Mouse (Mus musculus): Measurements from ENCODE around the gene Klra17. TPM values are rescaled to one million over a fixed set of nuclear protein-coding genes. Genes with fewer than 3 reads are reported as not detected.
"Not testable (repeated sequence)": the region's sequence is repeated elsewhere in the genome, so short reads cannot be mapped to it uniquely, and the experiment has no call there.

The Klra17 gene
- polyA plus RNA-seq (2016; fragmentation: Nextera tagmentation; extraction: Ambion mirVana): not detected in 2 replicates

- Histone ChIP-seq H3K36me3 (no peaks in the 10 kb centered on the region), H3K4me3 (no peak within 1 kb of the TSS), H3K27ac (no peak within 1 kb of the TSS), H3K4me2 (replicated peaks) (no peak within 1 kb of the TSS), H3K27me3 (no peaks in the 10 kb centered on the region), H3K9me3 (replicated peaks) (peaks cover 12% of the 10 kb centered on the region; the same call in 1 of the 2 replicates), H3K4me1 (no peaks in the 10 kb centered on the region), H3K9ac (no peak within 1 kb of the TSS)
- 52% methylated on average over 1 of the region's 1 CpGs for WGBS
- no peak for ATAC-seq (ENCODE audit: low FRiP score)
Measured at GRCm38 (mm10) chr6:129876549-129876948, at the start of gene Klra17. TSS of gene Klra17 (minus strand) at chr6:129876672.

GRCm38 (mm10) chr6:129917476-129917946, 41.0 kb upstream of the Klra17 start, which contains the start of gene Klra5:
TSS of gene Klra5 (minus strand) at chr6:129917650.
- H3K9me3 ChIP-seq (replicated peaks): peaks cover 27% of the 10 kb centered on the region; the same call in 1 of the 2 replicates
- not testable (repeated sequence) for ATAC-seq (ENCODE audit: low FRiP score); H3K4me2 ChIP-seq (replicated peaks); H3K36me3 ChIP-seq; H3K27ac ChIP-seq; H3K4me1 ChIP-seq; H3K27me3 ChIP-seq; H3K4me3 ChIP-seq; H3K9ac ChIP-seq

GRCm38 (mm10) chr6:129916996-129917395, 40.5 kb upstream of the Klra17 start:
- ATAC-seq (ENCODE audit: low FRiP score): no peak
- WGBS: 83% methylated on average over 1 of the region's 1 CpGs
- H3K4me2 ChIP-seq (replicated peaks): no peak overlapping the region
- no peak overlapping the region for H3K4me3 ChIP-seq
- no peaks in the 10 kb centered on the region for H3K36me3 ChIP-seq
- no peaks in the 10 kb centered on the region for H3K4me1 ChIP-seq
- H3K27ac ChIP-seq: no peak overlapping the region
- H3K9me3 ChIP-seq (replicated peaks): peaks cover 27% of the 10 kb centered on the region; the same call in 1 of the 2 replicates
- H3K27me3 ChIP-seq: no peaks in the 10 kb centered on the region
- no peak overlapping the region for H3K9ac ChIP-seq

GRCm38 (mm10) chr6:129882525-129882924, 6.1 kb upstream of the Klra17 start:
- H3K4me2 ChIP-seq (replicated peaks): no peak overlapping the region

GRCm38 (mm10) chr6:129862349-129862748, 14.1 kb downstream of the Klra17 start, which contains the start of gene Gm17631:
TSS of gene Gm17631 (plus strand) at chr6:129862649.
- WGBS: no CpG with 5 or more reads among the region's 3 CpGs
- not testable (repeated sequence) for H3K9me3 ChIP-seq (replicated peaks); ATAC-seq (ENCODE audit: low FRiP score)

More at GRCm38 (mm10) chr6:129882525-129882924, 6.1 kb upstream of the Klra17 start:
- H3K27me3 ChIP-seq: no peaks in the 10 kb centered on the region
- 74% methylated on average over 2 of the region's 2 CpGs for WGBS
- no peak for ATAC-seq (ENCODE audit: low FRiP score)
- H3K9ac ChIP-seq: no peak overlapping the region
- no peaks in the 10 kb centered on the region for H3K36me3 ChIP-seq
- no peak overlapping the region for H3K27ac ChIP-seq
- peaks cover 14% of the 10 kb centered on the region for H3K9me3 ChIP-seq (replicated peaks)
- H3K4me1 ChIP-seq: no peaks in the 10 kb centered on the region
- H3K4me3 ChIP-seq: no peak overlapping the region

GRCm38 (mm10) chr6:129825559-129825958, 50.9 kb downstream of the Klra17 start:
- peaks cover 8% of the 10 kb centered on the region for H3K9me3 ChIP-seq (replicated peaks)
- H3K36me3 ChIP-seq: no peaks in the 10 kb centered on the region
- no peak overlapping the region for H3K27ac ChIP-seq
- no peaks in the 10 kb centered on the region for H3K4me1 ChIP-seq
- no peak overlapping the region for H3K4me3 ChIP-seq
- H3K4me2 ChIP-seq (replicated peaks): no peak overlapping the region
- 88% methylated on average over 1 of the region's 1 CpGs for WGBS
- H3K9ac ChIP-seq: no peak overlapping the region
- ATAC-seq (ENCODE audit: low FRiP score): no peak
- no peaks in the 10 kb centered on the region for H3K27me3 ChIP-seq

More at GRCm38 (mm10) chr6:129862349-129862748, 14.1 kb downstream of the Klra17 start, which contains the start of gene Gm17631:
- not testable (repeated sequence) for H3K36me3 ChIP-seq; H3K27me3 ChIP-seq; H3K27ac ChIP-seq; H3K4me3 ChIP-seq; H3K4me1 ChIP-seq; H3K9ac ChIP-seq; H3K4me2 ChIP-seq (replicated peaks)

GRCm38 (mm10) chr6:129824004-129824403, 52.5 kb downstream of the Klra17 start:
- Histone ChIP-seq H3K4me2 (replicated peaks) (no peak overlapping the region), H3K9ac (no peak overlapping the region), H3K4me3 (no peak overlapping the region), H3K27me3 (no peaks in the 10 kb centered on the region), H3K27ac (no peak overlapping the region), H3K9me3 (replicated peaks) (peaks cover 11% of the 10 kb centered on the region), H3K4me1 (no peaks in the 10 kb centered on the region), H3K36me3 (no peaks in the 10 kb centered on the region)
- WGBS: 82% methylated on average over 1 of the region's 1 CpGs
- no peak for ATAC-seq (ENCODE audit: low FRiP score)

GRCm38 (mm10) chr6:129817731-129818130, 58.7 kb downstream of the Klra17 start:
- H3K4me2 ChIP-seq (replicated peaks): no peak overlapping the region
- no peaks in the 10 kb centered on the region for H3K4me1 ChIP-seq
- H3K9ac ChIP-seq: no peak overlapping the region
- no peak overlapping the region for H3K4me3 ChIP-seq
- H3K27ac ChIP-seq: no peak overlapping the region
- ATAC-seq (ENCODE audit: low FRiP score): no peak
- H3K9me3 ChIP-seq (replicated peaks): peaks cover 6% of the 10 kb centered on the region; the same call in 1 of the 2 replicates
- H3K27me3 ChIP-seq: no peaks in the 10 kb centered on the region
- 66% methylated on average over 3 of the region's 3 CpGs for WGBS
- H3K36me3 ChIP-seq: no peaks in the 10 kb centered on the region

GRCm38 (mm10) chr6:129784170-129784569, 92.3 kb downstream of the Klra17 start, which contains the start of gene Gm156:
TSS of gene Gm156 (minus strand) at chr6:129784270.
- WGBS: 90% methylated on average over 3 of the region's 3 CpGs

More at GRCm38 (mm10) chr6:129784170-129784569, 92.3 kb downstream of the Klra17 start, which contains the start of gene Gm156:
- not testable (repeated sequence) for H3K27ac ChIP-seq; H3K9me3 ChIP-seq (replicated peaks); ATAC-seq (ENCODE audit: low FRiP score); H3K4me2 ChIP-seq (replicated peaks); H3K36me3 ChIP-seq; H3K9ac ChIP-seq; H3K4me1 ChIP-seq; H3K27me3 ChIP-seq; H3K4me3 ChIP-seq

Other genes with a start within 250 kb of the Klra17 start
- gene Klrc3, start 233.3 kb downstream of the Klra17 start, polyA plus RNA-seq (2016; fragmentation: Nextera tagmentation; extraction: Ambion mirVana): not detected in 2 replicates
- not detected in 2 replicates for gene Klrc2, start 216.0 kb downstream of the Klra17 start, polyA plus RNA-seq (2016; fragmentation: Nextera tagmentation; extraction: Ambion mirVana)
- gene Klrc1, start 197.7 kb downstream of the Klra17 start, polyA plus RNA-seq (2016; fragmentation: Nextera tagmentation; extraction: Ambion mirVana): not detected in 2 replicates
- not detected in 2 replicates for gene Klri1, start 159.5 kb downstream of the Klra17 start, polyA plus RNA-seq (2016; fragmentation: Nextera tagmentation; extraction: Ambion mirVana)
- not detected in 2 replicates for gene Klri2, start 136.2 kb downstream of the Klra17 start, polyA plus RNA-seq (2016; fragmentation: Nextera tagmentation; extraction: Ambion mirVana)
- gene Gm156, start 92.4 kb downstream of the Klra17 start, polyA plus RNA-seq (2016; fragmentation: Nextera tagmentation; extraction: Ambion mirVana): not detected in 2 replicates
- gene Gm17631, start 14.0 kb downstream of the Klra17 start, polyA plus RNA-seq (2016; fragmentation: Nextera tagmentation; extraction: Ambion mirVana): not detected in 2 replicates
- gene Klra5, start 41.0 kb upstream of the Klra17 start, polyA plus RNA-seq (2016; fragmentation: Nextera tagmentation; extraction: Ambion mirVana): not detected in 2 replicates
- gene Klra6, start 150.3 kb upstream of the Klra17 start, polyA plus RNA-seq (2016; fragmentation: Nextera tagmentation; extraction: Ambion mirVana): not detected in 2 replicates
- gene Klra4, start 190.6 kb upstream of the Klra17 start, polyA plus RNA-seq (2016; fragmentation: Nextera tagmentation; extraction: Ambion mirVana): not detected in 2 replicates